Mouse (Mus musculus) CH12.LX (cell line): ENCODE measurements around the gene Fdxr. TPM values are rescaled to one million over a fixed set of nuclear protein-coding genes. Genes with fewer than 3 reads are reported as not detected.

Experiments used
- DNase-seq: peaks from one replicate; pipeline ENCODE4 v3.0.0-alpha.2; 2013; ENCODE audit errors: extremely low read depth
- H3K27ac ChIP-seq: 2 replicates; pipeline ENCODE4 v1.5.1; 2012; ENCODE audit warnings: low read depth, mild to moderate bottlenecking, control low read depth, moderate library complexity; ENCODE audit not compliant: insufficient read depth
- H3K27me3 ChIP-seq: replicated peaks from 2 replicates; pipeline ENCODE3; 2012; ENCODE audit warnings: inconsistent platforms
- H3K36me3 ChIP-seq, 2 experiments: replicated peaks in 1 of 2; 2 replicates each; pipeline versions ENCODE3 to v1.6.1; 2012; ENCODE audit warnings: inconsistent platforms in 1 of 2, low read length in 1 of 2, mild to moderate bottlenecking in 1 of 2, mixed read lengths in 1 of 2, moderate library complexity in 1 of 2; ENCODE audit not compliant: control insufficient read depth in 1 of 2, insufficient read depth in 1 of 2
- H3K4me1 ChIP-seq, 2 experiments: 2 replicates each; pipeline ENCODE4 v1.6.1; 2012; ENCODE audit warnings: inconsistent platforms in 1 of 2, moderate library complexity in 1 of 2; ENCODE audit not compliant: insufficient read depth in 2 of 2, control insufficient read depth in 1 of 2
- H3K4me2 ChIP-seq: 2 replicates; pipeline ENCODE4 v1.6.1; 2012; ENCODE audit warnings: low read depth, mild to moderate bottlenecking, control low read depth; ENCODE audit not compliant: poor library complexity, insufficient read depth, severe bottlenecking
- H3K4me3 ChIP-seq, 3 experiments: fragments of 150-350 bp in 1 of 3; sonication (generic) in 1 of 3; replicated peaks in 1 of 3; 2 replicates each; pipeline versions ENCODE3 to v1.5.1; 2011 to 2012; ENCODE audit warnings: low read depth in 2 of 3, low read length in 2 of 3, mild to moderate bottlenecking in 2 of 3, moderate library complexity in 2 of 3, control low read depth in 1 of 3, improper control_type of control experiment in 1 of 3, inconsistent platforms in 1 of 3, mixed read lengths in 1 of 3; ENCODE audit not compliant: poor library complexity in 1 of 3
- H3K79me2 ChIP-seq: replicated peaks from 2 replicates; pipeline ENCODE4 v1.6.1; 2012; ENCODE audit warnings: mild to moderate bottlenecking, moderate library complexity; ENCODE audit not compliant: control insufficient read depth, poor library complexity, insufficient read depth, severe bottlenecking; ENCODE audit errors: extremely low read depth
- H3K9ac ChIP-seq: 2 replicates; pipeline ENCODE4 v1.6.1; 2012; ENCODE audit warnings: low read depth, mild to moderate bottlenecking, control low read depth, moderate library complexity; ENCODE audit not compliant: insufficient read depth
- H3K9me3 ChIP-seq: replicated peaks from 2 replicates; pipeline ENCODE3; 2012; ENCODE audit warnings: low read length, inconsistent platforms, mixed read lengths
- BHLHE40 ChIP-seq: IDR thresholded peaks from 2 replicates; pipeline ENCODE4 v1.6.1; 2011; ENCODE audit warnings: mild to moderate bottlenecking, low read depth, low read length, improper control_type of control experiment
- CHD1 ChIP-seq: IDR thresholded peaks from 2 replicates; pipeline ENCODE4 v1.6.1; 2012; ENCODE audit warnings: low read depth, low read length, improper control_type of control experiment, inconsistent platforms
- CTCF ChIP-seq, 2 experiments: IDR thresholded peaks in 1 of 2; conservative IDR thresholded peaks in 1 of 2; 2 replicates each; pipeline ENCODE4 v1.5.1; 2011 to 2012; ENCODE audit warnings: low read depth in 2 of 2, low read length in 2 of 2, improper control_type of control experiment in 1 of 2, inconsistent platforms in 1 of 2, mild to moderate bottlenecking in 1 of 2, moderate library complexity in 1 of 2
- E2F4 ChIP-seq: IDR thresholded peaks from 2 replicates; pipeline ENCODE4 v1.6.1; 2011; ENCODE audit warnings: low read depth, low read length, improper control_type of control experiment; ENCODE audit not compliant: insufficient replicate concordance
- ELF1 ChIP-seq: IDR thresholded peaks from 2 replicates; pipeline ENCODE4 v1.6.1; 2014; ENCODE audit warnings: low read depth, mild to moderate bottlenecking, inconsistent platforms, low read length, improper control_type of control experiment
- ETS1 ChIP-seq: conservative IDR thresholded peaks from 2 replicates; pipeline ENCODE4 v1.6.1; 2012; ENCODE audit warnings: low read depth, mild to moderate bottlenecking, inconsistent platforms, low read length, improper control_type of control experiment, moderate library complexity
- GABPA ChIP-seq: IDR thresholded peaks from 2 replicates; pipeline ENCODE4 v1.6.1; 2012; ENCODE audit warnings: low read depth, low read length, improper control_type of control experiment, inconsistent platforms; ENCODE audit not compliant: insufficient replicate concordance
- IRF4 ChIP-seq: IDR thresholded peaks from 2 replicates; pipeline ENCODE4 v1.6.1; 2014; ENCODE audit warnings: low read depth, mild to moderate bottlenecking, inconsistent platforms, low read length, improper control_type of control experiment
- JUND ChIP-seq: conservative IDR thresholded peaks from 2 replicates; pipeline ENCODE4 v1.6.1; 2011; ENCODE audit warnings: low read depth, low read length, improper control_type of control experiment
- KAT2A ChIP-seq: IDR thresholded peaks from 2 replicates; pipeline ENCODE4 v1.6.1; 2012; ENCODE audit warnings: low read length, improper control_type of control experiment, inconsistent platforms; ENCODE audit not compliant: insufficient replicate concordance
- MAFK ChIP-seq: IDR thresholded peaks from 2 replicates; pipeline ENCODE4 v1.6.1; 2011; ENCODE audit warnings: low read length, improper control_type of control experiment; ENCODE audit not compliant: insufficient replicate concordance
- MAX ChIP-seq: IDR thresholded peaks from 2 replicates; pipeline ENCODE4 v1.6.1; 2011; ENCODE audit warnings: low read length, improper control_type of control experiment
- MEF2A ChIP-seq: IDR thresholded peaks from 2 replicates; pipeline ENCODE4 v1.6.1; 2014; ENCODE audit warnings: low read depth, mild to moderate bottlenecking, inconsistent platforms, low read length, improper control_type of control experiment, borderline replicate concordance
- MXI1 ChIP-seq: IDR thresholded peaks from 2 replicates; pipeline ENCODE4 v1.6.1; 2011; ENCODE audit warnings: mild to moderate bottlenecking, low read depth, low read length, improper control_type of control experiment
- MYC ChIP-seq: IDR thresholded peaks from 2 replicates; pipeline ENCODE4 v1.6.1; 2011; ENCODE audit warnings: low read depth, mild to moderate bottlenecking, improper control_type of control experiment, low read length
- NELFE ChIP-seq: IDR thresholded peaks from 2 replicates; pipeline ENCODE4 v1.6.1; 2011; ENCODE audit warnings: low read depth, low read length, improper control_type of control experiment
- NRF1 ChIP-seq: IDR thresholded peaks from 2 replicates; pipeline ENCODE4 v1.6.1; 2014; ENCODE audit warnings: low read depth, mild to moderate bottlenecking, inconsistent platforms, low read length, improper control_type of control experiment, moderate library complexity
- PAX5 ChIP-seq: IDR thresholded peaks from 2 replicates; pipeline ENCODE4 v1.6.1; 2012; ENCODE audit warnings: low read length, inconsistent platforms, mixed read lengths
- POLR2A ChIP-seq: IDR thresholded peaks from 2 replicates; pipeline ENCODE4 v1.6.1; 2011; ENCODE audit warnings: low read depth, mild to moderate bottlenecking, improper control_type of control experiment, low read length
- POLR2AphosphoS2 ChIP-seq: IDR thresholded peaks from 2 replicates; pipeline ENCODE4 v1.6.1; 2011; ENCODE audit warnings: low read depth, low read length, improper control_type of control experiment
- RCOR1 ChIP-seq: conservative IDR thresholded peaks from 2 replicates; pipeline ENCODE4 v1.6.1; 2012; ENCODE audit warnings: low read depth, mild to moderate bottlenecking, inconsistent platforms, low read length, improper control_type of control experiment
- SIN3A ChIP-seq: IDR thresholded peaks from 2 replicates; pipeline ENCODE4 v1.6.1; 2012; ENCODE audit warnings: low read length, improper control_type of control experiment, inconsistent platforms
- TBP ChIP-seq: conservative IDR thresholded peaks from 2 replicates; pipeline ENCODE4 v1.6.1; 2011; ENCODE audit warnings: low read depth, low read length, improper control_type of control experiment
- UBTF ChIP-seq: IDR thresholded peaks from 2 replicates; pipeline ENCODE4 v1.6.1; 2012; ENCODE audit warnings: low read depth, mild to moderate bottlenecking, inconsistent platforms, low read length, improper control_type of control experiment, moderate library complexity
- USF1 ChIP-seq: IDR thresholded peaks from 2 replicates; pipeline ENCODE4 v1.6.1; 2014; ENCODE audit warnings: low read depth, mild to moderate bottlenecking, inconsistent platforms, low read length, improper control_type of control experiment
- USF2 ChIP-seq: conservative IDR thresholded peaks from 2 replicates; pipeline ENCODE4 v1.6.1; 2011; ENCODE audit warnings: low read depth, low read length, improper control_type of control experiment
- ZC3H11A ChIP-seq: IDR thresholded peaks from 2 replicates; pipeline ENCODE4 v1.6.1; 2012; ENCODE audit warnings: low read depth, mild to moderate bottlenecking, inconsistent platforms, low read length, improper control_type of control experiment
- ZKSCAN1 ChIP-seq: IDR thresholded peaks from 2 replicates; pipeline ENCODE4 v1.6.1; 2012; ENCODE audit warnings: low read depth, inconsistent platforms, low read length, improper control_type of control experiment, borderline replicate concordance
- dilution Hi-C: fragments of 300-500 bp; cut with MboI; formaldehyde crosslinking; loops from 2 replicates; pipeline ENCODE4 v1.14.3; 2020; ENCODE audit warnings: low sequenced_read_pairs; ENCODE audit not compliant: extremely low pct_unique_long_range_greater_than_20kb, extremely low pct_ligation_motif_present
- in situ Hi-C: fragments of 300-500 bp; cut with MboI; formaldehyde crosslinking; loops from 3 replicates; pipeline ENCODE4 v1.14.3; 2019; ENCODE audit warnings: low sequenced_read_pairs, low pct_ligation_motif_present, low pct_unique_long_range_greater_than_20kb, mixed read lengths
- polyA plus RNA-seq: library from polyadenylated mRNA; unstranded; fragments of >175 nt; gene quantifications from 2 replicates; pipeline ENCODE4 v1.2.1, GENCODE M21; 2012; ENCODE audit warnings: low read depth; ENCODE audit not compliant: insufficient read length
- total RNA-seq, 2 experiments: library from RNA; depleted of rRNA; stranded (reverse); fragments of 300-350 nt in 1 of 2; fragments of >200 nt in 1 of 2; gene quantifications; 2 replicates each; pipeline ENCODE4 v1.2.3; 2012 to 2014

Fdxr gene
- total and polyA plus RNA-seq, 3 experiments, result 43.8 to 63.3 (median 58.6) TPM

- DNase-seq, result peak; percentile 19
- no peaks in the 10 kb centered on the region for H3K36me3 ChIP-seq
- H3K4me3 ChIP-seq, result no peak overlapping the region
- in situ Hi-C loops (loop anchor here (5.0 kb wide), 1 partner anchor 37 kb away; no protein-coding TSS in a partner anchor), dilution Hi-C loops (no loop called here)
- no peak for TF ChIP-seq MYC
- TF ChIP-seq CHD1, result no peak
- H3K27ac ChIP-seq, result no peak overlapping the region
- peaks cover 8 to 11% of the 10 kb centered on the region in 2 experiments; a peak in 3 of 4 replicates for H3K4me1 ChIP-seq
- H3K4me2 ChIP-seq, result no peak overlapping the region
- H3K9me3 ChIP-seq, result peaks cover 5% of the 10 kb centered on the region
- peaks cover 94% of the 10 kb centered on the region for H3K27me3 ChIP-seq
- no peaks in the 10 kb centered on the region for H3K79me2 ChIP-seq
- H3K9ac ChIP-seq, result no peak overlapping the region
Observed at GRCm38 (mm10) chr11:115319704-115320383, 43.0 kb upstream of the Fdxr start.

GRCm38 (mm10) chr11:115318245-115319027, 41.6 kb upstream of the Fdxr start:
- in situ Hi-C loops, result no loop called here

GRCm38 (mm10) chr11:115317204-115317603, 40.4 kb upstream of the Fdxr start:
- in situ Hi-C loops (no loop called here), dilution Hi-C loops (no loop called here)
- Histone ChIP-seq H3K9me3 (peaks cover 5% of the 10 kb centered on the region), H3K4me3 (no peak overlapping the region), H3K9ac (no peak overlapping the region), H3K4me1 (peaks cover 8 to 10% of the 10 kb centered on the region in 2 experiments; a peak in 3 of 4 replicates), H3K4me2 (no peak overlapping the region), H3K79me2 (no peaks in the 10 kb centered on the region), H3K27me3 (peaks cover 90% of the 10 kb centered on the region), H3K27ac (no peak overlapping the region), H3K36me3 (no peaks in the 10 kb centered on the region)
- no peak for TF ChIP-seq POLR2AphosphoS2
- no peak for TF ChIP-seq USF2
- TF ChIP-seq CTCF (conservative IDR thresholded peaks at IDR 0.05 in 1 of 2, IDR thresholded peaks at IDR 0.05 in 1 of 2; ENCODE audit: low read depth in 2 of 2, low read length in 2 of 2), result no peak
- no peak for TF ChIP-seq MAFK
- TF ChIP-seq ELF1, result no peak
- TF ChIP-seq NELFE, result no peak
- no peak for TF ChIP-seq ZKSCAN1
- no peak for TF ChIP-seq MXI1
- no peak for TF ChIP-seq BHLHE40
- TF ChIP-seq UBTF, result no peak
- TF ChIP-seq USF1, result no peak
- TF ChIP-seq SIN3A, result no peak
- no peak for TF ChIP-seq PAX5
- TF ChIP-seq CHD1, result no peak
- no peak for TF ChIP-seq MAX
- TF ChIP-seq MEF2A, result no peak
- no peak for DNase-seq

More at GRCm38 (mm10) chr11:115318245-115319027, 41.6 kb upstream of the Fdxr start:
- dilution Hi-C loops, result no loop called here
- H3K9me3 ChIP-seq, result peaks cover 5% of the 10 kb centered on the region
- DNase-seq, result no peak
- peaks cover 90% of the 10 kb centered on the region for H3K27me3 ChIP-seq
- H3K4me2 ChIP-seq, result no peak overlapping the region
- H3K27ac ChIP-seq, result no peak overlapping the region
- no peaks in the 10 kb centered on the region for H3K36me3 ChIP-seq
- no peak overlapping the region for H3K9ac ChIP-seq
- no peak for TF ChIP-seq E2F4
- TF ChIP-seq POLR2AphosphoS2, result no peak
- no peak for TF ChIP-seq CHD1
- TF ChIP-seq NRF1, result no peak
- TF ChIP-seq ZC3H11A, result no peak
- no peak for TF ChIP-seq ETS1
- no peak for TF ChIP-seq POLR2A
- TF ChIP-seq ELF1, result no peak
- no peak for TF ChIP-seq JUND
- no peak for TF ChIP-seq SIN3A
- no peak for TF ChIP-seq IRF4
- no peak for TF ChIP-seq USF2
- no peak for TF ChIP-seq TBP
- TF ChIP-seq UBTF, result no peak
- TF ChIP-seq RCOR1, result no peak
- no peak for TF ChIP-seq GABPA
- no peak for TF ChIP-seq KAT2A
- no peak for TF ChIP-seq ZKSCAN1
- no peaks in the 10 kb centered on the region for H3K79me2 ChIP-seq
- H3K4me3 ChIP-seq, result no peak overlapping the region
- peaks cover 8 to 11% of the 10 kb centered on the region in 2 experiments; a peak in 3 of 4 replicates for H3K4me1 ChIP-seq
